Mouse (Mus musculus) liver, adult (tissue): ENCODE results near the gene Shank2.

Source experiments
- GATA4 ChIP-seq: IDR thresholded peaks from 2 replicates; pipeline ENCODE4 v1.6.1; 2014; ENCODE audit warnings: mild to moderate bottlenecking, low read length; ENCODE audit not compliant: insufficient replicate concordance

The Shank2 gene

DNA sequence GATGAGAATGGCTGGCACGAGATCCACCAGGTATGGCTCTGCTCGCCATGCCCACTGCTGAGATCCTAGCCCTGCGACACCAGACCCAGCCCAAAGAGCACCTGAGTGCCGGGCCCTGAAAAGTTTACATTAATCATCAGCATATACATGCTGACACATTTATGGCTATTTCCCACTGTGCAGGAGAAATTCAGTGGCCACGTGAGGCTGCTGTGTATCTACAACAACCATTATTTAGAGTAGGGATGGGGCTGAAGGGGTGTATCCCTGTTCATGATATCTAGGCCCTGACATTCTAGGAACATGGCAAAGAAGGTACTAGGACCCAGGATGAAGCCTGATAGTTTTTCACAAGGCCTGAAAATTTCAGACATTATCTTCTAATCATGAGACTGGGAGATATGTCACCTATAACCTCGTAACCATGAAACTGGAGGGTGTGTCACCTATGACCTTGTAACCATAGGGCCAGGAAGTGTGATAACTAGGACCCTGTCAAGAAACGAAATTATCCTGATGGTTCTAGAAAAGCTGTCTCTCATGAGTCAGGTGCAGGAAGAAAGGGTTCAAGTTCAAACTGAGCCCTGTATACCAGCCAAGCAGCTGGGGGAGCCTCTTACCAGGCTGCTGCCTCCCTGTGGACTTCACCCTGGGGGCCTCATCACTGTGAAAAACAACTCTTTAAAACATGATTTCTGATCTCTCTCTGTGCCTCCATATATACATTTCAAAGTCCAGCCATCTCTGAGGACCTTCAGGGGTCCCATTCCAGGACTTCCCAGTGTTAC is 68.6 kb downstream of the Shank2 start:
- TF ChIP-seq GATA4 = no peak

- TF ChIP-seq GATA4 = no peak
Measured at GRCm38 (mm10) chr7:144072219-144072618, 70.5 kb downstream of the Shank2 start.

GRCm38 (mm10) chr7:144072856-144073255 is 71.1 kb downstream of the Shank2 start:
- TF ChIP-seq GATA4 = no peak

- no peak for TF ChIP-seq GATA4
Measured at GRCm38 (mm10) chr7:144074718-144075117, 73.0 kb downstream of the Shank2 start.

DNA sequence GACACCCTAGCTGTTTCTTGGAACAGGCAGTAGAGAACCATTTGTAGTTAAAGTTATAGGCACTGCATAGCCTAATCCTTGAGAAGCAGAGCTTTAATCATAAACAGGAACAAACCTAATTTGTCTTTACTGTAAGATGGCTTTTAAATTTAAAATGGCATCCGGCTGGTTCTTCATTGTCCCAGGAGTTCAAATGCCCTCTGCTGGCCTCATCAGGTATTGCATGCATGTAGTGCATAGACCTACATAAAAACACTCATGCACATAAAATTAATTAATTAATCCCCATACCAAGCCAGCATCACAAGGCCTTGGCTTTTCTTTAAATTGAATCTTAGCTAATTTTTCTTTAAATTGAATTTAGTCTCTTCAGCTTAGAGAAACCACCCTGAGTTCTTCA is 76.9 kb downstream of the Shank2 start:
- no peak for TF ChIP-seq GATA4

GRCm38 (mm10) chr7:144079861-144080260 is 78.1 kb downstream of the Shank2 start:
- TF ChIP-seq GATA4 = no peak

GRCm38 (mm10) chr7:144081448-144081847 is 79.7 kb downstream of the Shank2 start:
- TF ChIP-seq GATA4 = no peak

DNA sequence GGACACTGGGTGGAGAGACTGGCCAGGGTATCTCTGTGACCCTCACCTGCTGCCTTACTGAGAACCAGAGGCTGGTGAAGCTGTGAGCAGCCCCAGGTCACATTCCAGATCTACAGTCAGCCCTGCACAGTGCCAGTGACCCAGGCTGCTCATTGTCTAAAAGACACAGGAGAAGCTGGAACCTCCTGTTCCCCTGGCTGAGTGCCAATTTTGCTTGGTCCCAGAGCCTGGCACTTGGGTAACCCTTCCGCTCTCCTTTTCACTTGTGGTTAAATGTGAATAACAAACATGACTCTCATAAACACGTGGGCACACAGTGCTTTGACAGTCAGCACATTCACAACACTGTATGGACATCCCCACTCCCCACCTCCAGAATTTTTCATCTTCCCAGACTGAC is 80.2 kb downstream of the Shank2 start:
- TF ChIP-seq GATA4 = no peak

DNA sequence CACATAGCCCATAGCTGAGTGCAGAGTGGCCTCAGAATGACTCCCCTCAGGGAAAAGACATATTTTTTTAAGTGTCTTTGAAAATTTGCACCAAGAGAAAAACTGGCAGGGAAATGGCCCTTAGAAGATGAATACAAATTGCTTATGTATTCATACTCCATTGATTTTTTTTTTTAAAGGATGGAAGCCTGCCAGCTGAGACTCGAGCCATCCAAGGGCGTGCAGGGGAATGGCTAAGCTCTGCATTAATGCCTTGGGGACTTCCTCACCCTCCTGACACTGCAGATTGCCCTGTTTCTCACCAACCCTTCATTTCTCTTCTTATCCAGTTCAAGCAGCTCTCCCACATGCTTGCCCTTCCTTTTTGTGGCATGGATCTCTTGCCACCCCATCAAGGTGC is 85.5 kb downstream of the Shank2 start:
- no peak for TF ChIP-seq GATA4

- no peak for TF ChIP-seq GATA4
Measured at GRCm38 (mm10) chr7:144094132-144094531, 92.4 kb downstream of the Shank2 start.

DNA sequence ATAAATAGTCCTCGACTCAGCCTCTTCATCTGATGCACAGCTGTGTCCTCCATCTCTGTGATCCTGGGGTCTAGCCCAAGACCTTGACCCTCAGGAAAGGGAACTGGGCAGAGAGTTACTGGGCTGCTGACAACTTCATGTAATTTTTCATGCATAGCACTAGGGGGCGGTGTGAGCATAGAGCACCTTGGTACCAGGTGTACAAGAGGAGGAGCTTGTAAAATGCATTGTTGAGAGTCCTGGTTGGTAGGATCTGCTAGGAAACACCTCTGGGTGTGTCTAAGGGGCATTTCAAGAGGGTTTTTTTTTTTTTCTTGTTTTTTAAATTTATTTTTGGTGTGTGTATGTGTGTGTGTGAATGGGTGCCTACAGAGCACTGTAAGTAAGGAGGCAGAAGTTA is 95.6 kb downstream of the Shank2 start:
- TF ChIP-seq GATA4 = no peak

- no peak for TF ChIP-seq GATA4
Measured at GRCm38 (mm10) chr7:144102222-144102980, 100.7 kb downstream of the Shank2 start.

GRCm38 (mm10) chr7:144105952-144106351 is 104.2 kb downstream of the Shank2 start:
- TF ChIP-seq GATA4 = no peak

- no peak for TF ChIP-seq GATA4
Measured at GRCm38 (mm10) chr7:144106352-144107011, 104.8 kb downstream of the Shank2 start.

DNA sequence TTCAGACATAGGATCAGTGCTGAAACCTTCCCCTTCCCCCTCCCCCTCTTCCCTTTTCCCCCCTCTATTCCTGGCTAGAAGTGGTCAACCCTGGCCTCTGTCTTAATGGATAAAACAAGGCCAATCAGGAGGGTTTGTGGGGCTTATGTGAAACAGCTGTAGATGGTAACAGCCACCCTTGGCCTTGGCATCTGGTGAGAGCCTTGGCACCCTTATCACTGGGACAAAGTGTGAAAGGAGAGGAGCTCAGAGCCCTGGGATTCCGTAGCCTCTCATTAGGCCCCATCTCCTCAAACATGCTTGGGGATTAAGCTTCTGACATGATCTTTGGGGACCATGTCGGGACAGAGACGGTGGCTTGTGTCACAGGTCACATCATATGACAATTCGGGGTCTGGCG is 106.4 kb downstream of the Shank2 start:
- no peak for TF ChIP-seq GATA4
